Mouse (Mus musculus): ENCODE data around the gene Ets2. TPM values are rescaled to one million over a fixed set of nuclear protein-coding genes. Genes with fewer than 3 reads are reported as not detected.

Gene Ets2
- polyA plus RNA-seq (2012; ENCODE audit: insufficient read depth, low replicate concordance): 0.97 and 5.2 TPM in 2 replicates

- Histone ChIP-seq H3K27me3 (replicated peaks) (peaks cover 69% of the 10 kb centered on the region), H3K4me3 (replicated peaks) (peak within 1 kb of the TSS; percentile 97), H3K9me3 (no peaks in the 10 kb centered on the region), H3K4me1 (peaks cover 20% of the 10 kb centered on the region), H3K36me3 (replicated peaks; ENCODE audit: low read length) (peaks cover 6% of the 10 kb centered on the region)
- TF ChIP-seq GATA1 (IDR thresholded peaks at IDR 0.05; ENCODE audit: borderline replicate concordance, low read length) (no peak), FLI1 (IDR thresholded peaks at IDR 0.05; ENCODE audit: low read length) (no peak)
Observed at GRCm38 (mm10) chr16:95701802-95702561, at the start of gene Ets2. Gene Ets2, plus strand, starts transcription at chr16:95702075.

- H3K4me3 ChIP-seq (replicated peaks): no peak overlapping the region
- TF ChIP-seq FLI1 (IDR thresholded peaks at IDR 0.05; ENCODE audit: low read length) (no peak), GATA1 (IDR thresholded peaks at IDR 0.05; ENCODE audit: borderline replicate concordance, low read length) (no peak)
- H3K4me1 ChIP-seq: no peaks in the 10 kb centered on the region
- peaks cover 34% of the 10 kb centered on the region for H3K9me3 ChIP-seq
- H3K36me3 ChIP-seq (replicated peaks; ENCODE audit: low read length): no peaks in the 10 kb centered on the region
- H3K27me3 ChIP-seq (replicated peaks): peaks cover 17% of the 10 kb centered on the region
Observed at GRCm38 (mm10) chr16:95654204-95654611, 47.7 kb upstream of the Ets2 start.

GRCm38 (mm10) chr16:95656535-95656934, 45.3 kb upstream of the Ets2 start:
- Histone ChIP-seq H3K36me3 (replicated peaks; ENCODE audit: low read length) (no peaks in the 10 kb centered on the region), H3K4me3 (replicated peaks) (no peak overlapping the region), H3K4me1 (no peaks in the 10 kb centered on the region), H3K9me3 (peaks cover 27% of the 10 kb centered on the region), H3K27me3 (replicated peaks) (peaks cover 31% of the 10 kb centered on the region)
- TF ChIP-seq FLI1 (IDR thresholded peaks at IDR 0.05; ENCODE audit: low read length): no peak
- no peak for TF ChIP-seq GATA1 (IDR thresholded peaks at IDR 0.05; ENCODE audit: borderline replicate concordance, low read length)

- Histone ChIP-seq H3K4me1 (no peaks in the 10 kb centered on the region), H3K27me3 (replicated peaks) (peaks cover 33% of the 10 kb centered on the region), H3K4me3 (replicated peaks) (no peak overlapping the region), H3K9me3 (peaks cover 27% of the 10 kb centered on the region), H3K36me3 (replicated peaks; ENCODE audit: low read length) (no peaks in the 10 kb centered on the region)
- TF ChIP-seq FLI1 (IDR thresholded peaks at IDR 0.05; ENCODE audit: low read length): no peak
- TF ChIP-seq GATA1 (IDR thresholded peaks at IDR 0.05; ENCODE audit: borderline replicate concordance, low read length): no peak
Observed at GRCm38 (mm10) chr16:95657187-95657586, 44.7 kb upstream of the Ets2 start.

GRCm38 (mm10) chr16:95657756-95658155, 44.1 kb upstream of the Ets2 start:
- H3K36me3 ChIP-seq (replicated peaks; ENCODE audit: low read length): no peaks in the 10 kb centered on the region
- no peaks in the 10 kb centered on the region for H3K4me1 ChIP-seq
- TF ChIP-seq FLI1 (IDR thresholded peaks at IDR 0.05; ENCODE audit: low read length) (no peak), GATA1 (IDR thresholded peaks at IDR 0.05; ENCODE audit: borderline replicate concordance, low read length) (no peak)
- H3K9me3 ChIP-seq: peaks cover 27% of the 10 kb centered on the region
- no peak overlapping the region for H3K4me3 ChIP-seq (replicated peaks)
- peaks cover 37% of the 10 kb centered on the region for H3K27me3 ChIP-seq (replicated peaks)

GRCm38 (mm10) chr16:95658836-95659430, 42.9 kb upstream of the Ets2 start:
- no peak for TF ChIP-seq GATA1 (IDR thresholded peaks at IDR 0.05; ENCODE audit: borderline replicate concordance, low read length)
- no peak for TF ChIP-seq FLI1 (IDR thresholded peaks at IDR 0.05; ENCODE audit: low read length)
- peaks cover 40% of the 10 kb centered on the region for H3K27me3 ChIP-seq (replicated peaks)
- no peak overlapping the region for H3K4me3 ChIP-seq (replicated peaks)
- H3K9me3 ChIP-seq: peaks cover 21% of the 10 kb centered on the region
- H3K4me1 ChIP-seq: no peaks in the 10 kb centered on the region
- H3K36me3 ChIP-seq (replicated peaks; ENCODE audit: low read length): no peaks in the 10 kb centered on the region

- no peaks in the 10 kb centered on the region for H3K4me1 ChIP-seq
- peaks cover 43% of the 10 kb centered on the region for H3K27me3 ChIP-seq (replicated peaks)
- H3K4me3 ChIP-seq (replicated peaks): no peak overlapping the region
- no peak for TF ChIP-seq GATA1 (IDR thresholded peaks at IDR 0.05; ENCODE audit: borderline replicate concordance, low read length)
- no peak for TF ChIP-seq FLI1 (IDR thresholded peaks at IDR 0.05; ENCODE audit: low read length)
- H3K36me3 ChIP-seq (replicated peaks; ENCODE audit: low read length): no peaks in the 10 kb centered on the region
- H3K9me3 ChIP-seq: peaks cover 18% of the 10 kb centered on the region
Observed at GRCm38 (mm10) chr16:95659461-95659860, 42.4 kb upstream of the Ets2 start.

- Histone ChIP-seq H3K4me1 (no peaks in the 10 kb centered on the region), H3K27me3 (replicated peaks) (peaks cover 56% of the 10 kb centered on the region), H3K36me3 (replicated peaks; ENCODE audit: low read length) (no peaks in the 10 kb centered on the region), H3K4me3 (replicated peaks) (peak overlapping the region; percentile 5), H3K9me3 (peaks cover 18% of the 10 kb centered on the region)
- TF ChIP-seq FLI1 (IDR thresholded peaks at IDR 0.05; ENCODE audit: low read length) (no peak), GATA1 (IDR thresholded peaks at IDR 0.05; ENCODE audit: borderline replicate concordance, low read length) (no peak)
Observed at GRCm38 (mm10) chr16:95660909-95661308, 41.0 kb upstream of the Ets2 start.

GRCm38 (mm10) chr16:95665472-95666131, 36.3 kb upstream of the Ets2 start:
- no peak overlapping the region for H3K4me3 ChIP-seq (replicated peaks)

GRCm38 (mm10) chr16:95666288-95666687, 35.6 kb upstream of the Ets2 start:
- no peaks in the 10 kb centered on the region for H3K36me3 ChIP-seq (replicated peaks; ENCODE audit: low read length)
- H3K9me3 ChIP-seq: no peaks in the 10 kb centered on the region
- no peak for TF ChIP-seq GATA1 (IDR thresholded peaks at IDR 0.05; ENCODE audit: borderline replicate concordance, low read length)
- no peak for TF ChIP-seq FLI1 (IDR thresholded peaks at IDR 0.05; ENCODE audit: low read length)
- peaks cover 73% of the 10 kb centered on the region for H3K27me3 ChIP-seq (replicated peaks)
- no peak overlapping the region for H3K4me3 ChIP-seq (replicated peaks)
- no peaks in the 10 kb centered on the region for H3K4me1 ChIP-seq

More at GRCm38 (mm10) chr16:95665472-95666131, 36.3 kb upstream of the Ets2 start:
- Histone ChIP-seq H3K36me3 (replicated peaks; ENCODE audit: low read length) (no peaks in the 10 kb centered on the region), H3K4me1 (no peaks in the 10 kb centered on the region), H3K27me3 (replicated peaks) (peaks cover 77% of the 10 kb centered on the region), H3K9me3 (no peaks in the 10 kb centered on the region)
- no peak for TF ChIP-seq GATA1 (IDR thresholded peaks at IDR 0.05; ENCODE audit: borderline replicate concordance, low read length)
- TF ChIP-seq FLI1 (IDR thresholded peaks at IDR 0.05; ENCODE audit: low read length): no peak
